Mouse (Mus musculus) G1E (cell line): Measurements from ENCODE around the gene Hcst. TPM values are rescaled to one million over a fixed set of nuclear protein-coding genes. Genes with fewer than 3 reads are reported as not detected.

Experiments used
- ATAC-seq: 2 replicates; pipeline ENCODE4 v1.8.0; 2016; ENCODE audit warnings: mild to moderate bottlenecking; ENCODE audit not compliant: insufficient number of reproducible peaks, poor library complexity, low FRiP score, severe bottlenecking; ENCODE audit errors: extremely low read depth
- DNase-seq: peaks from one replicate; pipeline ENCODE4 v3.0.0; 2012; ENCODE audit warnings: low spot score
- H3K27me3 ChIP-seq: 2 replicates; pipeline ENCODE4 v1.6.1; 2012; ENCODE audit warnings: mild to moderate bottlenecking, low read length, inconsistent platforms; ENCODE audit not compliant: insufficient read depth
- H3K36me3 ChIP-seq: replicated peaks from 2 replicates; pipeline ENCODE3; 2012; ENCODE audit warnings: mild to moderate bottlenecking, inconsistent platforms
- H3K4me1 ChIP-seq: 2 replicates; pipeline ENCODE4 v1.6.1; 2012; ENCODE audit warnings: low read depth, low read length, inconsistent platforms, mixed read lengths; ENCODE audit not compliant: insufficient read depth
- H3K4me3 ChIP-seq: 2 replicates; pipeline ENCODE4 v1.5.1; 2012; ENCODE audit warnings: low read depth, mild to moderate bottlenecking, inconsistent platforms, low read length, moderate library complexity, mixed read lengths
- H3K9me3 ChIP-seq: replicated peaks from 2 replicates; pipeline ENCODE4 v1.6.1; 2012; ENCODE audit warnings: inconsistent platforms
- CTCF ChIP-seq: IDR thresholded peaks from 2 replicates; pipeline ENCODE4 v1.5.1; 2012; ENCODE audit warnings: low read depth, low read length, inconsistent platforms, mixed read lengths
- GATA1 ChIP-seq: IDR thresholded peaks from 2 replicates; pipeline ENCODE4 v1.6.1; 2012; ENCODE audit warnings: borderline replicate concordance, low read length, inconsistent platforms, mixed read lengths
- GATA2 ChIP-seq: IDR thresholded peaks from 2 replicates; pipeline ENCODE4 v1.6.1; 2012; ENCODE audit warnings: low read depth, low read length, inconsistent platforms, borderline replicate concordance
- POLR2AphosphoS5 ChIP-seq: IDR thresholded peaks from 2 replicates; pipeline ENCODE4 v1.6.1; 2012; ENCODE audit warnings: low read depth, low read length, inconsistent platforms; ENCODE audit not compliant: insufficient replicate concordance
- TAL1 ChIP-seq: conservative IDR thresholded peaks from 2 replicates; pipeline ENCODE4 v1.6.1; 2012; ENCODE audit warnings: low read depth, low read length, inconsistent platforms, mixed read lengths
- polyA plus RNA-seq: library from polyadenylated mRNA; stranded (reverse); fragments of >175 nt; gene quantifications from 2 replicates; pipeline ENCODE4 v1.2.3, GENCODE M21; 2012
- total RNA-seq, 2 experiments: library from RNA; stranded (forward) in 1 of 2; stranded (reverse) in 1 of 2; fragments of 200-1000 nt in 1 of 2; fragments of >200 nt in 1 of 2; fragmentation: Nextera tagmentation in 1 of 2; gene quantifications; 2 replicates each; pipeline ENCODE4 v1.2.3; 2014 to 2017

Hcst gene
- total and polyA plus RNA-seq, 3 experiments: 0.55 to 2.6 TPM; not detected in 1

- H3K9me3 ChIP-seq: peaks cover 23% of the 10 kb centered on the region
- no peaks in the 10 kb centered on the region; the same call in 1 of the 2 replicates for H3K4me1 ChIP-seq
- ATAC-seq (no peak), DNase-seq (no peak)
- TF ChIP-seq TAL1: no peak
- no peak for TF ChIP-seq GATA2
- no peak for TF ChIP-seq CTCF
- no peak for TF ChIP-seq POLR2AphosphoS5
- TF ChIP-seq GATA1: no peak
- H3K4me3 ChIP-seq: no peak within 1 kb of the TSS
- H3K27me3 ChIP-seq: no peaks in the 10 kb centered on the region; the same call in 1 of the 2 replicates
- H3K36me3 ChIP-seq: no peaks in the 10 kb centered on the region
These were observed 25.5 kb upstream of the Hcst start, which contains the start of gene Aplp1 for GRCm38 (mm10) chr7:30444971-30445751. TSS of gene Aplp1 (minus strand) at chr7:30445535.

GRCm38 (mm10) chr7:30444154-30444970, 24.7 kb upstream of the Hcst start:
- H3K27me3 ChIP-seq: no peaks in the 10 kb centered on the region; the same call in 1 of the 2 replicates
- DNase-seq (no peak), ATAC-seq (no peak)
- peaks cover 23% of the 10 kb centered on the region for H3K9me3 ChIP-seq
- no peaks in the 10 kb centered on the region; the same call in 1 of the 2 replicates for H3K4me1 ChIP-seq
- no peak overlapping the region for H3K4me3 ChIP-seq
- TF ChIP-seq GATA2 (no peak), CTCF (no peak), GATA1 (no peak), POLR2AphosphoS5 (no peak), TAL1 (no peak)
- H3K36me3 ChIP-seq: no peaks in the 10 kb centered on the region

- ATAC-seq (no peak), DNase-seq (no peak)
- Histone ChIP-seq H3K4me1 (no peaks in the 10 kb centered on the region; the same call in 1 of the 2 replicates), H3K9me3 (peaks cover 23% of the 10 kb centered on the region), H3K36me3 (no peaks in the 10 kb centered on the region), H3K4me3 (no peak overlapping the region), H3K27me3 (no peaks in the 10 kb centered on the region; the same call in 1 of the 2 replicates)
- TF ChIP-seq GATA1 (no peak), GATA2 (no peak), POLR2AphosphoS5 (no peak), TAL1 (no peak), CTCF (no peak)
These were observed 24.0 kb upstream of the Hcst start for GRCm38 (mm10) chr7:30443696-30444095.

GRCm38 (mm10) chr7:30440697-30441096, 21.0 kb upstream of the Hcst start:
- no peaks in the 10 kb centered on the region; the same call in 1 of the 2 replicates for H3K27me3 ChIP-seq
- no peak for ATAC-seq
- DNase-seq: peak; percentile 35

GRCm38 (mm10) chr7:30439734-30440133, 20.1 kb upstream of the Hcst start:
- ATAC-seq: no peak
- Histone ChIP-seq H3K4me1 (no peaks in the 10 kb centered on the region), H3K27me3 (no peaks in the 10 kb centered on the region; the same call in 1 of the 2 replicates), H3K4me3 (no peak overlapping the region), H3K9me3 (peaks cover 7% of the 10 kb centered on the region), H3K36me3 (no peaks in the 10 kb centered on the region)
- TF ChIP-seq POLR2AphosphoS5 (no peak), TAL1 (no peak), CTCF (no peak), GATA2 (no peak), GATA1 (no peak)
- DNase-seq: no peak

More at GRCm38 (mm10) chr7:30440697-30441096, 21.0 kb upstream of the Hcst start:
- Histone ChIP-seq H3K4me1 (no peaks in the 10 kb centered on the region; the same call in 1 of the 2 replicates), H3K4me3 (no peak overlapping the region), H3K36me3 (no peaks in the 10 kb centered on the region), H3K9me3 (peaks cover 16% of the 10 kb centered on the region)
- TF ChIP-seq CTCF (peak; percentile 51; the same call in 1 of the 2 replicates), POLR2AphosphoS5 (no peak), TAL1 (no peak), GATA1 (no peak), GATA2 (no peak)

- Histone ChIP-seq H3K4me1 (no peaks in the 10 kb centered on the region), H3K27me3 (no peaks in the 10 kb centered on the region; the same call in 1 of the 2 replicates), H3K4me3 (no peak overlapping the region), H3K36me3 (no peaks in the 10 kb centered on the region), H3K9me3 (no peaks in the 10 kb centered on the region)
- DNase-seq: no peak
- ATAC-seq: no peak
- TF ChIP-seq GATA1: no peak
- no peak for TF ChIP-seq CTCF
- TF ChIP-seq POLR2AphosphoS5: no peak
- no peak for TF ChIP-seq GATA2
- TF ChIP-seq TAL1: no peak
These were observed 17.2 kb upstream of the Hcst start for GRCm38 (mm10) chr7:30436879-30437278.
